In the genomic region with DNA sequence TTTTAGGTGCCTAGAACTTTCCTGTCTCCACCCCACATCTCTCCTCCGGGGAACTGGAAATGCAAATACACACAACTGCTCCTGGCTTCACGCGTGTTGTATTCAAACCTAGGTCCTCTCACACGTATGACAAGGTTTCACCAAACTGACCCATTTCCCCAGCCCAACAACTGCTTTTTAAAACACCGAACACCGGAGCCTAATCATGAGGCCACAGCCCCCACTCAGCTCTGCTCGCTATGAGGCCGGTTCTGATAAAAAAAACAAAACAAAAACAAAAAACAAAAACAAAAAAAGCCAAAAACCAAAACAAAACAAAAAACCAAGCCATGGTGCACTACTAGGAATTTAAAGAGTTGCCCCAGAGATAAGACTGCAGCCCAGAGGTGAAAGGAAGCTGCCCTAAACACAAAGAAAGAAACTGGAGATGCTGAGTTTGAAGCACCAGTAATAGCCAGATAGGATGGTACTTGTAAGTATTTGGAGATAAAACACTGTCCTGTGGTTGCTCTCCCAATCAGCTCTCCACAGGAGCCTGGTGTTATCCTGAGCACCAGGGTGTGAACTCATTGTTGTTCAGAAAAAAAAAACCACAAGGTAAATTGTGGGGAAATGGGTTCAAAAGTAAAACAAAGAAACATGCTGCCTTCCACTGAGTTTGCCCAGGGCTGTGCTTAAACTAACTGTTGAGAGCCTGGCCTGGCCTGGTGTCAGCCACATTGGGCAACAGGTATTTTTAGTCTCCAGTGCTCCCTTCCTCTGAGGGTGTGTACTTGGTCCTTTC, we compare ENCODE assay signal across 26 mouse cellular contexts. TPM values are rescaled to one million over a fixed set of nuclear protein-coding genes. Genes with fewer than 3 reads are reported as not detected.
DNase-seq lines count a peak whose midpoint lies in the region; ATAC-seq and TF ChIP-seq lines count a peak whose summit lies in the region.
"Not testable (repeated sequence)": the region's sequence is repeated elsewhere in the genome, so short reads cannot be mapped to it uniquely, and the experiment has no call there.
"Had no signal": no experiment of that assay in that cellular context is flagged by ENCODE, and none has a peak within 500 bp of the region (broad histone marks: within the 10 kb centered on the region; RNA-seq: fewer than 3 reads in every experiment).

No protein-coding gene starts in this region.

- not testable (repeated sequence) for H3K4me2 ChIP-seq in heart, embryonic 12.5 days; liver, postnatal 0 days (ENCODE audit: low read depth, low read length); stomach, embryonic 15.5 days
- H3K4me2 ChIP-seq in liver, embryonic 13.5 days, result peak overlapping the region; percentile 50

- WGBS in bone marrow, adult 2 months, result 70% methylated on average over 8 of the region's 8 CpGs
- WGBS in heart, embryonic 12.5 days, result 70% methylated on average over 8 of the region's 8 CpGs
- WGBS in liver, embryonic 13.5 days (ENCODE audit: insufficient replicate concordance), result 28% methylated on average over 8 of the region's 8 CpGs
- WGBS in liver, postnatal 0 days (ENCODE audit: insufficient replicate concordance), result 56% methylated on average over 8 of the region's 8 CpGs
- 84% methylated on average over 8 of the region's 8 CpGs for WGBS in stomach, embryonic 15.5 days

- not testable (repeated sequence) for H3K4me1 ChIP-seq in bone marrow, adult 2 months (ENCODE audit: control insufficient read depth, insufficient read depth, low read length); heart, embryonic 12.5 days (replicated peaks); liver, postnatal 0 days (ENCODE audit: insufficient read depth); stomach, embryonic 15.5 days
- peaks cover 65% of the 10 kb centered on the region for H3K4me1 ChIP-seq in liver, embryonic 13.5 days (replicated peaks)

- H3K27me3 ChIP-seq in heart, embryonic 12.5 days (replicated peaks); liver, embryonic 13.5 days; liver, postnatal 0 days (ENCODE audit: insufficient read depth, low read length); stomach, embryonic 15.5 days (replicated peaks): not testable (repeated sequence)

- not testable (repeated sequence) for TF ChIP-seq POLR2A in bone marrow, adult 2 months (IDR thresholded peaks at IDR 0.05; ENCODE audit: borderline replicate concordance, control insufficient read depth, low read depth, low read length)

- DNase-seq in liver, embryonic 13.5 days, result peak; percentile 43
- DNase-seq in liver, postnatal 0 days, result not testable (repeated sequence)

- TF ChIP-seq EP300 in liver, postnatal 0 days (IDR thresholded peaks at IDR 0.05; ENCODE audit: low read depth), result peak; percentile 84; the same call in 1 of the 2 replicates

- not testable (repeated sequence) for H3K36me3 ChIP-seq in heart, embryonic 12.5 days; liver, embryonic 13.5 days; liver, postnatal 0 days (replicated peaks; ENCODE audit: insufficient read depth, low read length); stomach, embryonic 15.5 days

- TF ChIP-seq CTCF in bone marrow, adult 2 months (IDR thresholded peaks at IDR 0.05; ENCODE audit: control insufficient read depth, insufficient read depth, low read length); liver, postnatal 0 days (IDR thresholded peaks at IDR 0.05; ENCODE audit: low read depth): not testable (repeated sequence)

- peak; percentile 89 for ATAC-seq in erythroid progenitor cell, adult 5-6 weeks (replicated peaks; ENCODE audit: low FRiP score, poor library complexity, severe bottlenecking)
- peak; percentile 67 for ATAC-seq in heart, embryonic 12.5 days (ENCODE audit: insufficient number of reproducible peaks, low FRiP score)
- ATAC-seq in liver, embryonic 13.5 days (ENCODE audit: low read depth), result peak; percentile 94
- peak; percentile 74 for ATAC-seq in liver, postnatal 0 days
- ATAC-seq in stomach, embryonic 15.5 days (ENCODE audit: insufficient read depth, low FRiP score, low read depth), result peak; percentile 63; the same call in 1 of the 2 replicates

- H3K27ac ChIP-seq in bone marrow, adult 2 months (ENCODE audit: control insufficient read depth, insufficient read depth, low read depth, low read length, poor library complexity), result peak overlapping the region; percentile 14
- 0 out of 2 replicates have a peak overlapping the region, but pooled peaks have one; percentile 11 for H3K27ac ChIP-seq in heart, embryonic 12.5 days (ENCODE audit: poor library complexity, severe bottlenecking)
- H3K27ac ChIP-seq in liver, embryonic 13.5 days, result peak overlapping the region; percentile 88
- peak overlapping the region; percentile 76 for H3K27ac ChIP-seq in liver, postnatal 0 days (ENCODE audit: low read depth)
- H3K27ac ChIP-seq in stomach, embryonic 15.5 days, result not testable (repeated sequence)

- not testable (repeated sequence) for H3K9me3 ChIP-seq in heart, embryonic 12.5 days (replicated peaks); liver, embryonic 13.5 days (replicated peaks); liver, postnatal 0 days (ENCODE audit: low read length); stomach, embryonic 15.5 days

- H3K9ac ChIP-seq in heart, embryonic 12.5 days; liver, postnatal 0 days (replicated peaks); stomach, embryonic 15.5 days: not testable (repeated sequence)
- H3K9ac ChIP-seq in liver, embryonic 13.5 days, result peak overlapping the region; percentile 43

- not testable (repeated sequence) for H3K4me3 ChIP-seq in bone marrow, adult 2 months (replicated peaks; ENCODE audit: control insufficient read depth, low read depth, low read length); heart, embryonic 12.5 days; liver, embryonic 13.5 days (replicated peaks); liver, postnatal 0 days (ENCODE audit: low read depth, low read length); stomach, embryonic 15.5 days (replicated peaks)

RNA-seq across cellular contexts. Expression of a gene that starts 7.2 kb away (rescaled TPM):
- 4.4 TPM in 1 of 2 replicates, not detected in the other for polyA plus RNA-seq in bone marrow, adult 2 months (2011; ENCODE audit: insufficient read depth, insufficient read length, low replicate concordance, missing spikeins)
- not detected in 2 replicates for total RNA-seq in erythroid progenitor cell, adult 5-6 weeks (2015; ENCODE audit: low replicate concordance)
- not detected in 2 replicates for total RNA-seq in erythroid progenitor cell, adult 5-6 weeks (2017; ENCODE audit: low replicate concordance)
- polyA plus RNA-seq in heart, embryonic 12.5 days (2016; fragmentation: Nextera tagmentation; extraction: Ambion mirVana), result 0.54 and 0.76 TPM in 2 replicates
- polyA plus RNA-seq in liver, embryonic 13.5 days (2015; fragmentation: Nextera tagmentation; extraction: Ambion mirVana), result 6.7 and 8.5 TPM in 2 replicates
- 35.1 and 39.9 TPM in 2 replicates for polyA plus RNA-seq in liver, postnatal 0 days (2015; fragmentation: Nextera tagmentation; extraction: Ambion mirVana)
- 6.2 and 6.3 TPM in 2 replicates for polyA plus RNA-seq in stomach, embryonic 15.5 days (2015; fragmentation: Nextera tagmentation; extraction: Ambion mirVana)
- total RNA-seq: ES-E14 had no signal
- polyA plus RNA-seq: activated CD4-positive, CD25-positive, alpha-beta regulatory T cell, adult 4 months; embryonic facial prominence, embryonic 11.5 days; forebrain, embryonic 16.5 days; frontal cortex, adult 2 months; hindbrain, embryonic 12.5 days; inflammation-experienced regulatory T-cells, adult 6 months had no signal

RNA-seq across cellular contexts. Expression of a gene that starts 27.5 kb away (rescaled TPM):
- 3.8 and 7.4 TPM in 2 replicates for polyA plus RNA-seq in bone marrow, adult 2 months (2011; ENCODE audit: insufficient read depth, insufficient read length, low replicate concordance, missing spikeins)
- 2.9 and 5.4 TPM in 2 replicates for total RNA-seq in erythroid progenitor cell, adult 5-6 weeks (2015; ENCODE audit: low replicate concordance)
- 2.4 and 12.6 TPM in 2 replicates for total RNA-seq in erythroid progenitor cell, adult 5-6 weeks (2017; ENCODE audit: low replicate concordance)
- 8.0 and 8.5 TPM in 2 replicates for polyA plus RNA-seq in heart, embryonic 12.5 days (2016; fragmentation: Nextera tagmentation; extraction: Ambion mirVana)
- 4.7 and 5.3 TPM in 2 replicates for polyA plus RNA-seq in liver, embryonic 13.5 days (2015; fragmentation: Nextera tagmentation; extraction: Ambion mirVana)
- polyA plus RNA-seq in liver, postnatal 0 days (2015; fragmentation: Nextera tagmentation; extraction: Ambion mirVana), result 7.5 and 8.1 TPM in 2 replicates
- polyA plus RNA-seq in stomach, embryonic 15.5 days (2015; fragmentation: Nextera tagmentation; extraction: Ambion mirVana), result 12.8 and 13.7 TPM in 2 replicates

RNA-seq across cellular contexts. Expression of a gene that starts 43.3 kb away (rescaled TPM):
- not detected in 2 replicates for polyA plus RNA-seq in bone marrow, adult 2 months (2011; ENCODE audit: insufficient read depth, insufficient read length, low replicate concordance, missing spikeins)
- total RNA-seq in erythroid progenitor cell, adult 5-6 weeks (2015; ENCODE audit: low replicate concordance), result not detected in 2 replicates
- not detected in 2 replicates for total RNA-seq in erythroid progenitor cell, adult 5-6 weeks (2017; ENCODE audit: low replicate concordance)
- polyA plus RNA-seq in heart, embryonic 12.5 days (2016; fragmentation: Nextera tagmentation; extraction: Ambion mirVana), result not detected in 2 replicates
- polyA plus RNA-seq in liver, embryonic 13.5 days (2015; fragmentation: Nextera tagmentation; extraction: Ambion mirVana), result not detected in 2 replicates
- polyA plus RNA-seq in liver, postnatal 0 days (2015; fragmentation: Nextera tagmentation; extraction: Ambion mirVana), result not detected in 2 replicates
- polyA plus RNA-seq in stomach, embryonic 15.5 days (2015; fragmentation: Nextera tagmentation; extraction: Ambion mirVana), result not detected in 2 replicates
- total RNA-seq: adrenal gland, adult 18-20 months; adrenal gland, postnatal 14 days; ES-E14; gastrocnemius, postnatal 10 days; gastrocnemius, postnatal 4 days; heart, adult 2 months; heart, postnatal 10 days; heart, postnatal 4 days had no signal
- polyA plus RNA-seq: activated CD4-positive, CD25-positive, alpha-beta regulatory T cell, adult 4 months; cerebellum, adult 2 months; embryonic facial prominence, embryonic 11.5 days; embryonic facial prominence, embryonic 15.5 days; forebrain, embryonic 12.5 days; forebrain, embryonic 16.5 days; frontal cortex, adult 2 months; heart, adult 2 months; heart, embryonic 14.5 days; hindbrain, embryonic 12.5 days; hindbrain, embryonic 16.5 days; inflammation-experienced regulatory T-cells, adult 6 months; Patski had no signal
